Mouse (Mus musculus) cortical plate, adult 2 months (tissue): ENCODE measurements around the gene Prrt2. TPM values are rescaled to one million over a fixed set of nuclear protein-coding genes. Genes with fewer than 3 reads are reported as not detected.
A peak's percentile ranks its signal among the peaks of the same experiment; 100 is the strongest.

Experiments
- H3K27ac ChIP-seq: fragments of 200-500 bp; 2 replicates; pipeline ENCODE4 v1.5.1; 2012; ENCODE audit warnings: low read length, control low read depth, inconsistent platforms; ENCODE audit not compliant: insufficient read depth
- H3K4me1 ChIP-seq: fragments of 200-500 bp; 2 replicates; pipeline ENCODE4 v1.6.1; 2011; ENCODE audit warnings: low read length; ENCODE audit not compliant: control insufficient read depth, insufficient read depth
- H3K4me3 ChIP-seq: fragments of 200-500 bp; 2 replicates; pipeline ENCODE4 v1.5.1; 2011; ENCODE audit warnings: mild to moderate bottlenecking, low read length, control low read depth; ENCODE audit not compliant: insufficient read depth
- CTCF ChIP-seq: fragments of 200-500 bp; IDR thresholded peaks from 2 replicates; pipeline ENCODE4 v1.5.1; 2011; ENCODE audit warnings: mild to moderate bottlenecking, control low read depth, low read length; ENCODE audit not compliant: insufficient read depth; ENCODE audit errors: extremely low read depth
- POLR2A ChIP-seq: fragments of 200-500 bp; IDR thresholded peaks from 2 replicates; pipeline ENCODE4 v1.6.1; 2011; ENCODE audit warnings: mild to moderate bottlenecking, low read length, control low read depth; ENCODE audit not compliant: insufficient read depth; ENCODE audit errors: extremely low read depth
- polyA plus RNA-seq: library from polyadenylated mRNA; depleted of rRNA; stranded (reverse); fragments of >200 nt; gene quantifications from 2 replicates; pipeline ENCODE4 v1.2.3, GENCODE M21; 2012

Prrt2 gene
- polyA plus RNA-seq, 1 experiment = 405 TPM

- Histone ChIP-seq H3K27ac (no peak overlapping the region), H3K4me3 (no peak overlapping the region), H3K4me1 (no peaks in the 10 kb centered on the region)
- TF ChIP-seq POLR2A (no peak), CTCF (no peak)
Observed at GRCm38 (mm10) chr7:127014993-127015392, 6.0 kb downstream of the Prrt2 start.

GRCm38 (mm10) chr7:127014320-127014719, 6.7 kb downstream of the Prrt2 start, which contains the start of gene Mvp:
Gene Mvp (minus strand): TSS chr7:127014621.
- TF ChIP-seq CTCF = no peak
- no peak for TF ChIP-seq POLR2A
- H3K4me3 ChIP-seq = peak within 1 kb of the TSS; percentile 40
- H3K27ac ChIP-seq = peak within 1 kb of the TSS; percentile 62
- H3K4me1 ChIP-seq = no peaks in the 10 kb centered on the region

GRCm38 (mm10) chr7:127013385-127013784, 7.6 kb downstream of the Prrt2 start:
- Histone ChIP-seq H3K27ac (no peak overlapping the region), H3K4me3 (no peak overlapping the region), H3K4me1 (peaks cover 2% of the 10 kb centered on the region; the same call in 1 of the 2 replicates)
- no peak for TF ChIP-seq CTCF
- TF ChIP-seq POLR2A = no peak

GRCm38 (mm10) chr7:127012845-127013244, 8.2 kb downstream of the Prrt2 start:
- Histone ChIP-seq H3K4me3 (no peak overlapping the region), H3K27ac (no peak overlapping the region), H3K4me1 (peaks cover 2% of the 10 kb centered on the region; the same call in 1 of the 2 replicates)
- no peak for TF ChIP-seq POLR2A
- TF ChIP-seq CTCF = no peak

- H3K4me3 ChIP-seq = no peak overlapping the region
- H3K4me1 ChIP-seq = peaks cover 2% of the 10 kb centered on the region; the same call in 1 of the 2 replicates
- no peak overlapping the region for H3K27ac ChIP-seq
- TF ChIP-seq CTCF (no peak), POLR2A (no peak)
Observed at GRCm38 (mm10) chr7:127012374-127012773, 8.6 kb downstream of the Prrt2 start.

GRCm38 (mm10) chr7:127011717-127012116, 9.3 kb downstream of the Prrt2 start:
- Histone ChIP-seq H3K4me3 (no peak overlapping the region), H3K4me1 (peaks cover 2% of the 10 kb centered on the region; the same call in 1 of the 2 replicates), H3K27ac (no peak overlapping the region)
- TF ChIP-seq POLR2A (no peak), CTCF (no peak)

GRCm38 (mm10) chr7:127011051-127011450, 10.0 kb downstream of the Prrt2 start:
- Histone ChIP-seq H3K4me3 (no peak overlapping the region), H3K27ac (no peak overlapping the region), H3K4me1 (peaks cover 2% of the 10 kb centered on the region; the same call in 1 of the 2 replicates)
- TF ChIP-seq CTCF (no peak), POLR2A (no peak)

GRCm38 (mm10) chr7:127009307-127010085, 11.5 kb downstream of the Prrt2 start:
- Histone ChIP-seq H3K27ac (peak overlapping the region; percentile 62), H3K4me1 (peaks cover 2% of the 10 kb centered on the region; the same call in 1 of the 2 replicates), H3K4me3 (no peak overlapping the region)
- no peak for TF ChIP-seq CTCF
- no peak for TF ChIP-seq POLR2A

GRCm38 (mm10) chr7:127008239-127009019, 12.6 kb downstream of the Prrt2 start:
- Histone ChIP-seq H3K4me3 (no peak overlapping the region), H3K4me1 (peaks cover 2% of the 10 kb centered on the region; the same call in 1 of the 2 replicates), H3K27ac (peak overlapping the region; percentile 62)
- no peak for TF ChIP-seq POLR2A
- no peak for TF ChIP-seq CTCF
